Mouse (Mus musculus): Measurements from ENCODE around the gene Tlcd1.
"Not testable (repeated sequence)": the region's sequence is repeated elsewhere in the genome, so short reads cannot be mapped to it uniquely, and the experiment has no call there.

The Tlcd1 gene

DNA sequence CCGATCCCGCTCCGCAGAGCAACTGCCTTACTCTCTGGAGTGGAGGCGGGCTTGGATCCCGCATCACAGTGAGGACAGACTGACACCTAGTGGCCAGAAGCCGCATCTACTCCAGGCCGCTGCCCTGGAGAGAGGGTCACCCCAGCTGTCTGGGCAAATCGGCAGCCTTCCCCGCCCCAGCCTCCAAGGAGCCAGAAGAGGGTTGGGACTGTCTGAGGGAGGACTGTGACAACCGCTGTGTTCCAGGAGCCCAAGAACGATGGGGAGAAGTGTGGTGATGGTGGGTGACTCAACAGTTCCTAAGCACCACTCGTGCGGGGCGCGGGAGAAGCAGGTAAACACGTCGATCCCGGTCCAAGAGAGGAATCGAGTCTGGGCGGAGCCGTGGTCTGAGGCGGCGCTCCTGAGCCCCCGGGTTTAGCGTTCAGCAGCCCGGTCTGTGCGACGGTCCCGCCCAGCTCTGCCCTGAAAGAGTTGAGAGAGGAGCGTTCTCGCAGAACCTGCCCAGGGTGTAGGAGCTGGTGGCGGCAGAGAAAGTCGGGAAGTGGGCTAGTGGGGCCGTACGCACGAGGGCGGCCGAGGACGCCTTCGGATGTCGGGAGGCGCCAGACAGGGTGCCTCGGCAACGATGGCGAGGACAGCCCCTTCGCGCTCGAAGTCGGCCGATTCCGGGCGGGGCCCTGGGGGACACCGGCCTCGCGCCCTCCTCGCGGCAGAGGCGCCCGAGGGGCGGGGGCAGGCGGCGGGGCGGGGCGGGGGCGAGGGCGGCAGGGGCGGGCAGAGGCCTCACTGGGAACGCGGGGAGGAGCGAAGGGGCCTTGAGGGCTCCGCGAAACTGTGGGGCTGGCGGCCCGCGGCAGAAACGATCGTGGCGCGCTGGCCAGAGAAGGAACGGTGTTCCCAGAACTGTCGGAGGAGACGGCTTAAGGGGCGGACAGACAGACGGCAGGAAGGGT, 1.7 kb downstream of the Tlcd1 start:
- peak; percentile 97 for DNase-seq (ENCODE audit: low spot score)

DNA sequence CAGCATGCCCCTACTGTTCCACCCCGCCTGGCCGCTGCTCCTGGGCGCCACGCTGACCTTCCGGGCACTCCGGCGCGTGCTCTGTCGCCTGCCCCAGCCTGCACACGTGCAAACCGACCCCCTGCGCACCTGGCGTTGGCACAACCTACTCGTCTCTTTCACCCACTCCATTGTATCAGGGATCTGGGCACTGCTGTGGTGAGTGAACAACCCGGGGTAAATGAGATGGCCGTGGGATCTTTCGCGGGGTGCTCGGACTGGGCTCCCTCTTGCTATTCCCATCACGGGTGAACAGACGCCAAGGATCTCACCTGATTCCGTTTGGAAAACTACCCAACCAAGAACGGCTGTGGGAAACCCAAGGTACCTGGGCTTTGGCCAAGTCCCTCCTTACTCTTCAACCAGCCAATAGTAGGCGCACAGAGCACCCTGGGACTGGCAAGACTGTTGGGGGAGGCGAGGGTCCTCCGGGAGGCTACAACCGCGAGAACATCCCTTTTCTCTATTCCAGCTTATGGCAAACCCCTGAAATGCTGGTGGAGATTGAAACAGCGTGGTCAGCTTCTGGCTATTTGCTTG, 2.4 kb downstream of the Tlcd1 start:
- peak; percentile 82 for DNase-seq (ENCODE audit: low spot score)

- peak; percentile 78 for DNase-seq (ENCODE audit: low spot score)
These were observed 3.0 kb downstream of the Tlcd1 start for GRCm38 (mm10) chr11:78179438-78179999.

- no peak for DNase-seq (ENCODE audit: low spot score)
These were observed 3.7 kb downstream of the Tlcd1 start for GRCm38 (mm10) chr11:78180081-78180761.

GRCm38 (mm10) chr11:78181830-78182357, 5.4 kb downstream of the Tlcd1 start:
- DNase-seq (ENCODE audit: low spot score) = no peak

DNA sequence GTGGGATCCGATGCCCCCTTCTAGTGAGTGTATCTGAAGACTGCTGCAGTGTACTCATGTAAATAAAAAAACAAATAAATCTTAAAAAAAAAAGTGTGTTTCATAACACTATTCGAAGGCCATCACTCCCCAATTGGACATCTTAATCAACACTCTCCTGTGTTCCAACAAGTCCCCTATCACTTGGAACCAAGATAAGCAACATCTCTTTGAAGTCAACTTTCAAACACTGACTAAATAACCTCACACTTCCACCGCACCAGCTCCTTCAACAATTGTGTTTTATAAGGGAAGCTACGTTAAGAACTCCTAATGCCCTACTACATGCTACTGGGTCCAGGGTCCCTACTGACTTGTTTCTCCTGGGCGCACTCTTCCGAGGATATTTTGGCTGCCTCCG, 5.9 kb downstream of the Tlcd1 start:
- DNase-seq (ENCODE audit: low spot score) = no peak

DNA sequence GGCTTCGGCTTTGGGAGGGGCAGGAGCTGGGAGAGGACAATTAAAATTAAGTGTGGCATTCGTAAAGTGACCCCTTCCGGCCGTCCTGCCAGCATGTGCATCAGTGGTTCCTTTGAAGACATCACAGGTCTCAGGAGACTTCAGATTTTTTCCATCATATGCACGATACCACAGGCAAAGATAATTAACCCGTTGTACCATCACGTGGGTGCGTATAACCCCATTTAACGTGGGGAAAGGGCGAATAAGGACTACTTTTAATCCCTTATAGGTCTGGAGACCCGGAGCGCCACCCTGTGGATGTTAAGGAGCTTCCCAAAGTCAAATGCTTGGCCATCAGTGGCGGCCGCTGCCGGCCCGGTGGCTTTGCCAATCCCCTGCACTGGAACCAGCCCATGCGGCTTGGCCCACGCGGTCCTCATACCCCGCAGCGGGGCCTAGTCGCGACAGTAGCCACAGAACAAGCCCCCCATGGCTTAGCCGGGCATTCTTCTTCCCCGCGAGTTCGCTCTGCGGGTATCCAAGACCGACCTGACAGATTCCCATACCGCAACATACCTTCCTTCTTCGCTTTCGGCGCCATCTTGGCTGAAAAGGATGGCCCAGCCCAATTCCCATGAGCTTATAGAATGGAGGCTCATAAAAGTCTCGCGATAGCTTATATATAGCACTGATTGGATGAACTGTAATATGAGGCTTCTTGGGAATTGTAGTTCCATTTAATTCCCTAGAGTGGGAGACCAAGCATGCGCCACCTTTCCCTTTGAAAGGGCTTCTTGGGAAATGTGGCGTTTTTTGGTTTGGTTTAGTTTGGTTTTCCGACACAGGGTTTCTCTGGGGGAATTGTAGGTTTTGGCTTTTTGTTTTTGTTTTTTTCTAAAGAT, 6.7 kb downstream of the Tlcd1 start, which contains the start of gene Rpl23a:
TSS of gene Rpl23a (minus strand) at position 624 of the 884 bp plus-strand sequence.
- DNase-seq (ENCODE audit: low spot score) = peak; percentile 93

- no peak for DNase-seq (ENCODE audit: low spot score)
These were observed 7.5 kb downstream of the Tlcd1 start for GRCm38 (mm10) chr11:78183884-78184514.

GRCm38 (mm10) chr11:78184702-78185101, 8.2 kb downstream of the Tlcd1 start:
- not testable (repeated sequence) for DNase-seq (ENCODE audit: low spot score)

GRCm38 (mm10) chr11:78188331-78189233, 12.1 kb downstream of the Tlcd1 start, which contains the start of gene Rab34:
Rab34 (plus strand) TSS chr11:78188430.
- DNase-seq (ENCODE audit: low spot score) = peak; percentile 88

DNA sequence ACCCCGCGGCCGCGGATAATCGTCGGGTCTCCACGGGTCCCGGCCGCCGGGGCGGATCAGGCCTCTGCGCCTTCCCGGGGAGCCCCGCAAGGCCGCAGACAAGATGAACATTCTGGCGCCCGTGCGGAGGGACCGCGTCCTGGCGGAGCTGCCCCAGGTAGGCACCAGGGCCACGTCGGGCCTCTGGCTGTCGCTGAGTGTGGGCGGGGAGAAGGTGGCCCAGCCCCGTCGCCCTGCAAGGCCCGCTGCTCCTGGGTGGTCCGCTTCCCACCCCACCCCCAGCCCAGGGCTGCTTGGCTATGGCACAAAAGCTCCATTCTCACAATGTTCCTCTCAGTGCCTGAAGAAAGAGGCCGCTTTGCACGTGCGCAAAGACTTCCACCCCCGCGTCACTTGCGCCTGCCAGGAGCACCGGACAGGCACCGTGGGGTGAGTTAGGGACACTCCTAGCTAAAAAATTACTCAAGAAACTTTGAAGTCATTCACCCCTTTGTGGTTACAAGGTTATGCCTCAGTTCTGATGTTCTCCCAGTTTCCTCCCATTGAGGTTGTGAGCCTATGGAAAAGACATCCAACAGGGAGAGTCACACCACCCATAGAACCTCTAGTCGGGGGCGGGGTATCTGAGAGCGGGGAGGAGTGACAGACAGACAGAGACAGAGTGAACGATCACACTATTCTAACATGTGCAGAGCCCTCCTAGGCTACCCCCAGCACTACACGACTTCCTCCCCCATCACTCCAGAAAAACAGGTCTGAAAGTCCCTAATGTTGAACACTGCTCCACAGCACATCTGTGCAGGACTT, 12.9 kb downstream of the Tlcd1 start:
- DNase-seq (ENCODE audit: low spot score) = peak; percentile 83

- no peak for DNase-seq (ENCODE audit: low spot score)
These were observed 13.5 kb downstream of the Tlcd1 start for GRCm38 (mm10) chr11:78190041-78190440.

- DNase-seq (ENCODE audit: low spot score) = no peak
These were observed 16.6 kb downstream of the Tlcd1 start, which contains the start of gene Proca1 for GRCm38 (mm10) chr11:78193113-78193512. Proca1 (plus strand) TSS chr11:78193392.

DNA sequence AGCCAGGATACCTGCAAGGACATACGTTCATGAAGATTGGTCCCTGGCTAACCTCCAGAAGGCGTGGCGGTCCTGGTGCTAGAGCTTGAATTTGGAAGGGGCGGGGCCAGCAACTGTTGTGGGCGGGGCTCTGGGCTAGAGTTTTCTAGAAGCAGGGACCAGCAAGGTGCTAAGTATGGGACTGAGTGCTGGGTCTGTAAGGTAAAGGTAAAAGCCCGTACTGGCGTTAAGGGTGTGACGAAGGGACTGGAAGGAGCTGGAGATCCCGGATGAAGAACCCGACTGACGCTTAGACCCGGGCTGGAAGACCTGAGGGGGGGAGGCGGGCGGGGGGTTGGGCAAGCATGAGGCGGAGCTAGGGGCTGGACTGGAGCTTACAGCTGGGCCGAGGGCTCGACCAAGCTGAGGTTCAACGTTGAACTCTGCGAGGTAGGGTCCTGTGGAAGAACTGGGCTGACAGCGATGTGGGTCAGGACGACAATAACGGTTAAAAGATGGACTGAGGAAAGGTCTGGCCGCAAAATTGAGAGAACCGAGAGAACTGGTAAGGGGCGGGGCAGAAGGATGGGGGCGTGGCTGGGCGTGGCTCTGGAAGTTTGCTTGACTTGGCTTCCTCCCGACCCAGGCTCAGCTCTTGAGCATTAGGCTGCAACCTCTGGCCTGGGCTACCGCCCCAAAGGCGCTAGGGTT, 18.0 kb downstream of the Tlcd1 start:
- peak; percentile 89 for DNase-seq (ENCODE audit: low spot score)

DNA sequence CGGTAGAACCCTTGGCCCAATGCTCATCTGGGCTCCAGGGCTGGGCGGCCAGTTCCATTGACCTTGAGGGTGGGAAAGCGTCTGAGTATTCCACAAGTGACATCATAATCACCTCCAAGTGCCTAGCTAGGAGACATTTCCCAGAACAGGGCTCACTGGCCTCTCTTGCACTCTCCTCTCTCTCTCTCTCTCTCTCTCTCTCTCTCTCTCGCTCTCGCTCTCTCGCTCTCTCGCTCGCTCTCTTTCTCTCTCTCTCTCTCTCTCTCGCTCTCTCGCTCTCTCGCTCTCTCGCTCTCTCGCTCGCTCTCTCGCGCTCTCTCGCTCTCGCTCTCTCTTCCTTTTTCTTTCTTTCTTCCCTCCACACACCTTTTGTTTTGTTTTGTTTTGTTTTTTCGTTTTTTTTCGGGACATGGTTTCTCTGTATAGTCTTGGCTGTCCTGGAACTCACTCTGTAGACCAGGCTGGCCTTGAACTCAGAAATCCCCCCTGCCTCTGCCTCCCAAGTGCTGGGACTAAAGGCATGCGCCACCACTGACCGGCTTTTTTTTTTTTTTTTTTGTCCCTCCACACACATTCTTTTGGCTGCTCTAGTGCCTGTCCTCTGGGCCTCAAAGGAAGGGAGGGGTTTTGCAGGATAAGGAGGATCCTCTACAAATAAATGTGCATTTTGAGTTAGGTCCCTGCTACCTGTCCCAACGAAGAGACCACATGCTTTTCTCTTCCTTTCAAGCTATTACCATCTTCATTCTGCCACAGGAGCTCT, 18.8 kb downstream of the Tlcd1 start:
- DNase-seq (ENCODE audit: low spot score) = no peak

DNA sequence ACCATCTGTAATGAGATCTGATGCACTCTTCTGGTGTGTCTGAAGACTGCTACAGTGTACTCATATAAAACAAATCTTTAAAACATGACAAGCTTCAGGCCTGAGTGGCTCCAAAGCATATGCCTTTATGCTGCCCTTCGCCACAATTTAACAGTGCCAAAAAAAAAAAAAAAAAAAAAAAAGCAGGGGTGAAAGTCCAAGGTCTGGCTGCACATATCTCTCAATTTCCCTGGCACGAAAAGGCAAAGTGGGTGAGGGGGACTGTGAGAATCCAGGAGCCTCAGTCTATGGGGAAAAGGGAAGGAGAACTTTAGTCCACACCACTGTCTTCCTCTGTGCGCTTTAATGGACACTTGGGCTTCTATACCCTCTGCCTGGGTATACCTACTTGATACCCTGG, 25.9 kb downstream of the Tlcd1 start:
- DNase-seq (ENCODE audit: low spot score) = no peak

DNA sequence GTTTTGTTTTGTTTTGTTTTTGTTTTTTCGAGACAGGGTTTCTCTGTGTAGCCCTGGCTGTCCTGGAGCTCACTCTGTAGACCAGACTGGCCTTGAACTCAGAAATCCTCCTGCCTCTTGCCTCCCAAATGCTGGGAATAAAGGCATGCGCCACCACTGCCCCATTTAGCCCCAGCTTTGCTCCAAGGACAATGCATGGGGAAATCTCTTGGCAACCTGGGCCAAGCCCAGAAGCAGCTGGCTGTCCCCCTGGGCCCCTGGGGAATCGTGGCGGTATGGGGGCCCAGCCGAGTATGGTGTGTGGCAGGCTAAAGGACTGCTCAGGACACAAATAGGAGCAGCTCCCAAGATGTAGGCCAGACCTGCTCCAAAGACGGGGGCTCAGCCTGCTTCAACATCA, 27.8 kb downstream of the Tlcd1 start:
- no peak for DNase-seq (ENCODE audit: low spot score)
